Mouse (Mus musculus): ENCODE results near the gene Tanc1.

Gene Tanc1

GRCm38 (mm10) chr2:59680736-59681135, 68.9 kb downstream of the Tanc1 start:
- in situ Hi-C loops (cut with MboI): no loop called here

GRCm38 (mm10) chr2:59681181-59681580, 69.3 kb downstream of the Tanc1 start:
- in situ Hi-C loops (cut with MboI): no loop called here

GRCm38 (mm10) chr2:59684864-59685605, 73.2 kb downstream of the Tanc1 start:
- in situ Hi-C loops (cut with MboI): no loop called here

GRCm38 (mm10) chr2:59685606-59685950, 73.7 kb downstream of the Tanc1 start:
- in situ Hi-C loops (cut with MboI): no loop called here

- in situ Hi-C loops (cut with MboI): no loop called here
Observed at GRCm38 (mm10) chr2:59688261-59689104, 76.6 kb downstream of the Tanc1 start.

GRCm38 (mm10) chr2:59691112-59691511, 79.3 kb downstream of the Tanc1 start:
- in situ Hi-C loops (cut with MboI): no loop called here

- in situ Hi-C loops (cut with MboI): no loop called here
Observed at GRCm38 (mm10) chr2:59693473-59693872, 81.6 kb downstream of the Tanc1 start.

- in situ Hi-C loops (cut with MboI): no loop called here
Observed at GRCm38 (mm10) chr2:59697123-59697522, 85.3 kb downstream of the Tanc1 start.

GRCm38 (mm10) chr2:59697722-59698634, 86.1 kb downstream of the Tanc1 start:
- in situ Hi-C loops (cut with MboI): no loop called here

- in situ Hi-C loops (cut with MboI): no loop called here
Observed at GRCm38 (mm10) chr2:59698635-59699300, 86.9 kb downstream of the Tanc1 start.

- in situ Hi-C loops (cut with MboI): no loop called here
Observed at GRCm38 (mm10) chr2:59699893-59700292, 88.1 kb downstream of the Tanc1 start.

GRCm38 (mm10) chr2:59705221-59705620, 93.4 kb downstream of the Tanc1 start:
- in situ Hi-C loops (cut with MboI): no loop called here

- in situ Hi-C loops (cut with MboI): no loop called here
Observed at GRCm38 (mm10) chr2:59706806-59707205, 95.0 kb downstream of the Tanc1 start.

- in situ Hi-C loops (cut with MboI): no loop called here
Observed at GRCm38 (mm10) chr2:59707922-59708706, 96.3 kb downstream of the Tanc1 start.

GRCm38 (mm10) chr2:59710771-59711170, 98.9 kb downstream of the Tanc1 start:
- in situ Hi-C loops (cut with MboI): no loop called here

GRCm38 (mm10) chr2:59711992-59712391, 100.2 kb downstream of the Tanc1 start:
- in situ Hi-C loops (cut with MboI): no loop called here

GRCm38 (mm10) chr2:59712484-59712883, 100.6 kb downstream of the Tanc1 start:
- in situ Hi-C loops (cut with MboI): no loop called here

GRCm38 (mm10) chr2:59713626-59714556, 102.0 kb downstream of the Tanc1 start:
- in situ Hi-C loops (cut with MboI): no loop called here

GRCm38 (mm10) chr2:59714992-59715391, 103.2 kb downstream of the Tanc1 start:
- in situ Hi-C loops (cut with MboI): no loop called here

- in situ Hi-C loops (cut with MboI): no loop called here
Observed at GRCm38 (mm10) chr2:59716461-59716860, 104.6 kb downstream of the Tanc1 start.

All from mature B cell (primary cell).